Mouse (Mus musculus): ENCODE results near the gene Strip1. TPM values are rescaled to one million over a fixed set of nuclear protein-coding genes. Genes with fewer than 3 reads are reported as not detected.

Strip1 gene
- total and polyA plus RNA-seq, 2 experiments, result 6.0 to 23.8 TPM

DNA sequence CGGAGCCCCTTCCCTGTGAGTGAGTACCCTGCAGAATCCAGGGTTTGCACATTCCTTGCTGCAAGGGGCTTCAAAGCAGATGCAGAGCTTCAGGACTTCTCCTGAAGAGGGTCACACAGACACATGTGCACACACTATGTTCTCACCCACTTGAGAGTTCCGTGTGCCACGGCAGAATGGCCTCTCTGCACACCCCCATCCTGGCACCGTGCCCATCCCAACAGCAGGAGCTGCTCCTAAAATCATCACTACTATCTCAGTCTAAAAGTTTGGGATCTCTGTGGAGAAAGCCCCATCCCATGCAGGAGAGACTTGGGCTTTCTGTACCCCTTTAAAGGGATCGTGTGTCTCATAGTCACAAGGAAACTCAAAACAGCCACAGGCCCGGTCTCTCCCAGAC lies 45.0 kb downstream of the Strip1 start:
- Histone ChIP-seq H3K27ac (replicated peaks; ENCODE audit: insufficient read depth, low read depth, low read length) (no peak overlapping the region), H3K36me3 (ENCODE audit: control insufficient read depth, insufficient read depth, low read length) (no peaks in the 10 kb centered on the region), H3K9ac (ENCODE audit: low read depth, low read length) (no peak overlapping the region), H3K4me3 (ENCODE audit: insufficient read depth, low read depth, low read length) (no peak overlapping the region), H3K4me1 (ENCODE audit: control insufficient read depth, insufficient read depth, low read length) (no peaks in the 10 kb centered on the region), H3K79me2 (ENCODE audit: control insufficient read depth, insufficient read depth, low read length) (no peaks in the 10 kb centered on the region), H3K27me3 (ENCODE audit: control insufficient read depth, insufficient read depth, low read length) (peaks cover 14% of the 10 kb centered on the region; the same call in 1 of the 2 replicates)
- WGBS, result 69% methylated on average over 6 of the region's 6 CpGs
- no peak for DNase-seq (ENCODE audit: extremely low read depth, low read depth, low spot score)
- TF ChIP-seq POLR2A (IDR thresholded peaks at IDR 0.05; ENCODE audit: extremely low read depth, insufficient read depth, low read length), result no peak
- TF ChIP-seq CTCF (IDR thresholded peaks at IDR 0.05; ENCODE audit: low read depth, low read length), result no peak

DNA sequence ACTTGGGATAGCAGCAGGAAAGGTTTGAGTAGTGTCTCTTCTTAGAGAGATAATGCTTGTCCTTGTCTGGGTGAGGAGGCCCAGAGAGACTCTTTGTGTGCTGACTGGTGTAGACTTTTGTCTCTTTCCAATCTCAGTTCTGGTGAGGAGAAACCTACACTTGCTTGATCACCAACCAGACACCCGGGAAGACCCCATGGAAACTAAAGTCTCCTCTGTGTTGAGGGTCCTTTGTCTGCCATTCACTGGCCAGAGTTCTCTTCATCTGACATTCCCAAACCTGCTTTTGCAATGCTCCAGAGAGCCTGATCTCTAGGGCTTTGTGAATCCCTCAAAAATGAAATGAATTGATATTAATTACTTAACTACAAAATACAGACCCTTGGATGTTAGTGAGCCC lies 47.6 kb downstream of the Strip1 start:
- no peaks in the 10 kb centered on the region for H3K79me2 ChIP-seq (ENCODE audit: control insufficient read depth, insufficient read depth, low read length)
- no peaks in the 10 kb centered on the region for H3K4me1 ChIP-seq (ENCODE audit: control insufficient read depth, insufficient read depth, low read length)
- peaks cover 26% of the 10 kb centered on the region for H3K27me3 ChIP-seq (ENCODE audit: control insufficient read depth, insufficient read depth, low read length)
- no peaks in the 10 kb centered on the region for H3K36me3 ChIP-seq (ENCODE audit: control insufficient read depth, insufficient read depth, low read length)
- 26% methylated on average over 1 of the region's 1 CpGs for WGBS
- no peak overlapping the region for H3K27ac ChIP-seq (replicated peaks; ENCODE audit: insufficient read depth, low read depth, low read length)
- DNase-seq (ENCODE audit: extremely low read depth, low read depth, low spot score), result no peak
- no peak overlapping the region for H3K9ac ChIP-seq (ENCODE audit: low read depth, low read length)
- no peak for TF ChIP-seq CTCF (IDR thresholded peaks at IDR 0.05; ENCODE audit: low read depth, low read length)
- no peak for TF ChIP-seq POLR2A (IDR thresholded peaks at IDR 0.05; ENCODE audit: extremely low read depth, insufficient read depth, low read length)
- no peak overlapping the region for H3K4me3 ChIP-seq (ENCODE audit: insufficient read depth, low read depth, low read length)

DNA sequence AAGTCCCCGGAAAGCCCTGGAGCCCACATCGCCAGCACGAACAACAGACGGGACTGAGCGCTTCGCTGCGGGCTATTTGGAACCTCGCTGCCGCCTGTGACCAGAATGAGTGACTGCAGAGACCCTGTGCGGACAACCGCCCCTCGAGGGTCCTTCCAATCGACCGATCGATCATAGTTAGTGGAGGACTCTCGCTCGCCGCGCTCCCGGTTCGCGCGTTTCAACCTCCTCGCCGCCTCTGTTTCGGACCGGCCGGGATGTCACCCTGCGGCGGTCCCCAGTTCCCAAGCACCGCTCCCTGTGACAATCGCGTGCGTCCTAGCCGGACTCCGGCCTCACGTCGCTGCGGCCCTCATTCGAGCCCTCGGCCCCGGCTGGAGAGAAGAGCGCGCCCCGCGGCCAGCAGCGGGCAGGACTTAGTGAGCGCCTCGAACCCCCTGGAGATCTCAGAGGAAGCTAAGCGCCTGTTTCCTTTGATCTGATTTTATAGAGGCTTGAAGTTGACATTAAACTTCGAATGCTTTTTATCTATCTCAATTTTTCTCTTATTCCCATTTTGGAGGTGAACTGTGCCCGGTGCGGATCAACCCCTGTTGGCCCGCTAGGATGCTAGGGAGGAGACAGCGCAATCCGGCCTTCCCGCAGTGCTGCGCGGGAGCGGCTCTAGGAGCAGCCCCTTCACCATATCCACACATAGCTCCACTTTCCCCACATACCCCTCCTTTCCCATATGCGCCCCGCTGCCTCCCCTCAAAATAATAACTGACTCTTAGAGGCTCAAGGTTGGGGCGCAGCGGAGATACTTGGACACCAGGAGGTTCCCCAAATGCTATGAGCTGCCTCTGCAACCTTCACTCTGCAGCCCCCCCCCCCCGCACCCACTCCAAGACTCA lies 48.4 kb downstream of the Strip1 start:
- no peak for DNase-seq (ENCODE audit: extremely low read depth, low read depth, low spot score)
- Histone ChIP-seq H3K36me3 (ENCODE audit: control insufficient read depth, insufficient read depth, low read length) (no peaks in the 10 kb centered on the region), H3K4me3 (ENCODE audit: insufficient read depth, low read depth, low read length) (0 out of 2 replicates have a peak overlapping the region, but pooled peaks have one; percentile 7), H3K79me2 (ENCODE audit: control insufficient read depth, insufficient read depth, low read length) (no peaks in the 10 kb centered on the region), H3K9ac (ENCODE audit: low read depth, low read length) (no peak overlapping the region), H3K27me3 (ENCODE audit: control insufficient read depth, insufficient read depth, low read length) (peaks cover 26% of the 10 kb centered on the region), H3K4me1 (ENCODE audit: control insufficient read depth, insufficient read depth, low read length) (no peaks in the 10 kb centered on the region), H3K27ac (replicated peaks; ENCODE audit: insufficient read depth, low read depth, low read length) (no peak overlapping the region)
- WGBS, result 3% methylated on average over 65 of the region's 65 CpGs
- TF ChIP-seq POLR2A (IDR thresholded peaks at IDR 0.05; ENCODE audit: extremely low read depth, insufficient read depth, low read length) (no peak), CTCF (IDR thresholded peaks at IDR 0.05; ENCODE audit: low read depth, low read length) (no peak)

DNA sequence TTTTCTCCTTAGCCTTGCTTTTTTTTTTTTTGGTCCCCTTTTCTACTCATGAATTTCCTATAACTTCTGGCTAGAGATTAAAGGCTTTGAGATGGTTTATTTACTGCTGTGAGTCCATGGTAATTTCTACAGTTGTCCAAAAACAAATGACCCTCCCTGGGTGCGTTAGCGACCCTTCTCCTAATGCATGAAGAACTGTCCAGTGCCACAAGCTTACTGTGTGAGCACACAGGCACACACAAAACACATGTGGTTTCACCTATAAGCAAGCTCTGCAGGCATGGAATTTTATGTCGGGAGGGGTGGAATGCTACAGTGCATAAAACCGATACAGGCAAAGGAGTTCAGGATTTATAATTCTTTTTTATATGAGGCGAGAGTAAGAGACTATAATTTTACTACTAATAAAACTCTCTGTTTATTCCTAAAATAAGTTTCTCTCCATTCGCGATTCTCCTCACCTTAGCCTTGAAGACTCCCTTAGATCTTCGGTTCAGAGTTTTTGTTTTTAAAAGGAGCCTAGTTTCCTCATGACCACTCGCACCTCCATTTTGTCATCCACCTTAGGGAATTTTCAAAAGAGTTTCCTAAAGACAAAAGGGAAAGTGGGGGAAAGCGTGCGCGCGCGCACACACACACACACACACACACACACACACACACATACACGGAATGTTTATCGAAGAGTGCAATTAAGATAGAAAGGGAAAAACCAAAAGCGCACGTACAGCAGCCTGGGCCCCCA lies 49.2 kb downstream of the Strip1 start:
- Histone ChIP-seq H3K9ac (ENCODE audit: low read depth, low read length) (no peak overlapping the region), H3K4me1 (ENCODE audit: control insufficient read depth, insufficient read depth, low read length) (no peaks in the 10 kb centered on the region), H3K27me3 (ENCODE audit: control insufficient read depth, insufficient read depth, low read length) (peaks cover 26% of the 10 kb centered on the region), H3K79me2 (ENCODE audit: control insufficient read depth, insufficient read depth, low read length) (no peaks in the 10 kb centered on the region), H3K36me3 (ENCODE audit: control insufficient read depth, insufficient read depth, low read length) (no peaks in the 10 kb centered on the region), H3K27ac (replicated peaks; ENCODE audit: insufficient read depth, low read depth, low read length) (no peak overlapping the region), H3K4me3 (ENCODE audit: insufficient read depth, low read depth, low read length) (no peak overlapping the region)
- 5% methylated on average over 18 of the region's 18 CpGs for WGBS
- TF ChIP-seq CTCF (IDR thresholded peaks at IDR 0.05; ENCODE audit: low read depth, low read length), result no peak
- no peak for TF ChIP-seq POLR2A (IDR thresholded peaks at IDR 0.05; ENCODE audit: extremely low read depth, insufficient read depth, low read length)
- DNase-seq (ENCODE audit: extremely low read depth, low read depth, low spot score), result no peak

DNA sequence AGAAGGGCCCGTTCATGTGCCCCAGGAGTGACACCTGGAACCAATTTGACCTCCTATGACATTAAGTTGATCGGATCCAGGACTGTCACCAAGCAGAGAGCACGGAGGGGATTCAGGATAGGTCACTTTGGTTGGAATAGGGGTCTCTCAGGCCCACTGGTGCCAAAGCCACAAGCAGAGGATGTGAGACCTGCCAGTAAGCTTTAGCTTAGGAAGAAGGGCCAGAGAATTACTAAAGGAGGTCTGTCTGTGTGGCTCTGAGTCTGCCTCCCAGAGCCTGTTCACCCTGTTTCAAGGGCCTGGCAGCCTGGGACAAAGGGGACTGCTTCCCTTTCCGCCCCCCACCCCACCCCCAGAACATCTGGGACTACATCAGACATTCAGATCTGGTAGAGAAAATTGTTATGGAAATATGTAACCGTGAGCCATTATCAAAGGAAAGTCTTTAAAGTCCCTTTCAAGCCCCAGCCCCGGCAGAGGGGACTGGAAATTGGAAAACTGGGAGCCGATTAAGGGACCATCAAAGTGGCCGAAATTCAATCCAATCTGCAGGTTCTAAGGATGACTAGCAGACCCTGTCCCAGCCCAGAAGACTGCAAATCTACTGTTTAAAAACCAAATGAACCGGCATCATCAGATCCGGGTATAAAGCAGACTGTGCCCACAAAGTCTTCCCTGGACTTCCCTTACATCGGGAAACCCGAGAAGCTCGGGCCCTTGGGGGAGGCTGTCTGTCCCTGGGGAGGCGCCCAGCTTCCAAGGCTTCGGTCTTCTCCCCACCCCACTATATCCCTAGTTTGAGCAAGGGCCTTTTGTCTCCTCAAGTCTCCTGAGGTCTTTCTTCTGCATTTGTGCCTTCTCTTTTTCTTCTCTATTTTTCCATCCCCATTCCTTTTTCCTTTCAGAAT lies 50.1 kb downstream of the Strip1 start:
- Histone ChIP-seq H3K79me2 (ENCODE audit: control insufficient read depth, insufficient read depth, low read length) (no peaks in the 10 kb centered on the region), H3K36me3 (ENCODE audit: control insufficient read depth, insufficient read depth, low read length) (no peaks in the 10 kb centered on the region), H3K27ac (replicated peaks; ENCODE audit: insufficient read depth, low read depth, low read length) (no peak overlapping the region), H3K9ac (ENCODE audit: low read depth, low read length) (no peak overlapping the region), H3K4me3 (ENCODE audit: insufficient read depth, low read depth, low read length) (no peak overlapping the region), H3K4me1 (ENCODE audit: control insufficient read depth, insufficient read depth, low read length) (no peaks in the 10 kb centered on the region), H3K27me3 (ENCODE audit: control insufficient read depth, insufficient read depth, low read length) (peaks cover 22% of the 10 kb centered on the region)
- no peak for TF ChIP-seq CTCF (IDR thresholded peaks at IDR 0.05; ENCODE audit: low read depth, low read length)
- TF ChIP-seq POLR2A (IDR thresholded peaks at IDR 0.05; ENCODE audit: extremely low read depth, insufficient read depth, low read length), result no peak
- WGBS, result 12% methylated on average over 15 of the region's 15 CpGs
- DNase-seq (ENCODE audit: extremely low read depth, low read depth, low spot score), result no peak

Data from liver, adult 2 months (tissue).